Mouse (Mus musculus) megakaryocyte, embryonic 14.5 days (primary cell): ENCODE results near the gene 1700069L16Rik. TPM values are rescaled to one million over a fixed set of nuclear protein-coding genes. Genes with fewer than 3 reads are reported as not detected.

ENCODE experiments used
- H3K27me3 ChIP-seq: replicated peaks from 2 replicates; pipeline ENCODE3; 2012; ENCODE audit warnings: inconsistent platforms
- H3K36me3 ChIP-seq: replicated peaks from 2 replicates; pipeline ENCODE3; 2012; ENCODE audit warnings: low read length, inconsistent platforms, mixed read lengths
- H3K4me1 ChIP-seq: 2 replicates; pipeline ENCODE4 v1.6.1; 2012; ENCODE audit warnings: inconsistent platforms
- H3K4me3 ChIP-seq: replicated peaks from 2 replicates; pipeline ENCODE3; 2012; ENCODE audit warnings: moderate library complexity, mild to moderate bottlenecking, inconsistent platforms
- H3K9me3 ChIP-seq: 2 replicates; pipeline ENCODE4 v1.6.1; 2012; ENCODE audit warnings: inconsistent platforms
- FLI1 ChIP-seq: IDR thresholded peaks from 2 replicates; pipeline ENCODE4 v1.6.1; 2012; ENCODE audit warnings: low read length, inconsistent platforms, mixed read lengths
- GATA1 ChIP-seq: IDR thresholded peaks from 3 replicates; pipeline ENCODE4 v1.6.1; 2012; ENCODE audit warnings: mixed read lengths, low read length, inconsistent platforms, borderline replicate concordance
- polyA plus RNA-seq: library from polyadenylated mRNA; stranded (reverse); fragments of >175 nt; gene quantifications from 2 replicates; pipeline ENCODE4 v1.2.3, GENCODE M21; 2012; ENCODE audit warnings: low replicate concordance; ENCODE audit not compliant: insufficient read depth

1700069L16Rik gene
- polyA plus RNA-seq, 1 experiment: not detected

DNA sequence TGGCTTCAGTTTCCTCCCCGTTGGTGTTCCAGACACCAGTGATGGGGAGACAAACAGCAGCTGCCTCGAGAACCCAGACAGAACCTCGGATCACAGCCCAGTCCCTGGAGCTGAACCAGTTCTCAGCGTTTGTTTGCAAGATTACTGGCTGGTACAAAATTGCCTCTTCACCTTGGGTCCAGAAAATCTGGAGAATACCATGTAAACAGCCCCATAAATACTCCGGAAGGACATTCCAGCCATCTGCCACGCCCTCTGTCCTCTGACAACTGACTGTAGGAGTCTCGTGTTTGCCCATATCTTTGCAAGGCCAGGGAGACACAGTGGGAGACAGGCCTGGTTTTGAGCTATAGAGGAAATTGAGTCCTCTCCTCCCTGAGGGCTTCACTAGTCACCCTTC is 49.7 kb downstream of the 1700069L16Rik start:
- TF ChIP-seq FLI1 (no peak), GATA1 (no peak)
- peaks cover 10% of the 10 kb centered on the region for H3K9me3 ChIP-seq
- peaks cover 6% of the 10 kb centered on the region for H3K4me1 ChIP-seq

DNA sequence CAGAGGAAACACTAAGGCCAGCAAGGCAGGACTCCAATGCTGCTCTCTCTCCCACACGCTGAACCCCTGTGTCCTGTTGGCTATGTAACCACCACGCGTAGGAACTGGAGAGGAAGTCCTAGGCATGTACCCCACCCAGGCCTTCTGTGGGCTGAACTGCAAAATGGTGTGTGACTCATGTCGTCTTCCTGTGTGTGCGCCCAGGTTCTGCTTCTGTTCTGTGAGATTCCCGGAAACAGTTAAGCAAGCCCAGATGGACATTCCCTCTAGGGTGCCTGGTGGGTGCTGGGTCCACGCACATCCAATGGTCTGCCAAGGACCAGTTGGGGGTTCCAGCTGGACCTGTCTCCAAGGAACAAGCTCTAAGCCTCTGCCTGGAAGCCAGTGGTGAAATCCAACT is 52.1 kb downstream of the 1700069L16Rik start:
- Histone ChIP-seq H3K4me3 (peak overlapping the region; percentile 38), H3K36me3 (no peaks in the 10 kb centered on the region), H3K9me3 (peaks cover 10% of the 10 kb centered on the region), H3K4me1 (peaks cover 7% of the 10 kb centered on the region), H3K27me3 (peaks cover 20% of the 10 kb centered on the region)
- no peak for TF ChIP-seq FLI1
- TF ChIP-seq GATA1: no peak

More for the DNA sequence above, 49.7 kb downstream of the 1700069L16Rik start:
- Histone ChIP-seq H3K4me3 (no peak overlapping the region), H3K27me3 (peaks cover 23% of the 10 kb centered on the region), H3K36me3 (no peaks in the 10 kb centered on the region)

DNA sequence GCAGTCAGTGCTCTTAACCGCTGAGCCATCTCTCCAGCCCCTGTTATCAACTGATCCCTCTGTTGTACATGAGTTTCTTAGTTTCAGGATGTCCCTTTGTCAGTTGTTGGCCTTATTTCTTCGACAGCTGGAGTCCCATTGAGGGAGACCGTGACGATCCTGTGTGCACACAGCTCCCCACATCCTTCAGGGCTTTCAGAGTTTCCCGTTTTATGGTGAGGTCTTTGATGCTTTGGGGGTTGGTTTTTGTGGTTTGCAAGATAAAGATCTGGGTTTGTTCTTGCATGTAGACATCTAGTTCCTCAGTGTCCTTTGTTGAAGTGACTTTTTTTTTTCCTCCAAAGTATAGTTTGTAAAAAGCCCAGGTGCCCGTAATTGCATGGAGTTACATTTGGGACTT is 54.0 kb downstream of the 1700069L16Rik start:
- Histone ChIP-seq H3K36me3 (no peaks in the 10 kb centered on the region), H3K4me1 (peaks cover 7% of the 10 kb centered on the region), H3K27me3 (peaks cover 21% of the 10 kb centered on the region), H3K9me3 (peaks cover 17% of the 10 kb centered on the region), H3K4me3 (no peak overlapping the region)
- TF ChIP-seq FLI1 (no peak), GATA1 (no peak)

DNA sequence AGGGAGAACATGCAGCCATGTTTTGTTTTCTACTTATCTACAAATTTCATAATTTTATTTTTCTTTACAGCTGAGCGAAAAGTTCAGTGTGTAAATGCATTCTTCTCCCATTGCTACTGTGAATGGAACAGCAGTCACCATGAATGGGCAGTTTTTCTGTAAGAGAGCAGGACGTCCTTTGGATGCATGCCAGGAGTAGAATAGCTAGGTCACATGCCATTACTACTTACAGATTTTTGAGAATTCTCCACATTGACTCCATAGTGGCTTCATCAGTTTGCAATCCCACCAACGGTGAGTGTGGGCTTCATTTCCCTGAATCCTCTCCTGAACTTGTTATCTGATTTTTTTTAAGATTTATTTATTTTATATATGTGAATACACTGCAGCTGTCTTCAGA is 54.5 kb downstream of the 1700069L16Rik start:
- H3K27me3 ChIP-seq: peaks cover 24% of the 10 kb centered on the region
- peaks cover 7% of the 10 kb centered on the region for H3K4me1 ChIP-seq
- TF ChIP-seq FLI1: no peak
- TF ChIP-seq GATA1: no peak
- peaks cover 17% of the 10 kb centered on the region for H3K9me3 ChIP-seq
- no peak overlapping the region for H3K4me3 ChIP-seq
- H3K36me3 ChIP-seq: no peaks in the 10 kb centered on the region

DNA sequence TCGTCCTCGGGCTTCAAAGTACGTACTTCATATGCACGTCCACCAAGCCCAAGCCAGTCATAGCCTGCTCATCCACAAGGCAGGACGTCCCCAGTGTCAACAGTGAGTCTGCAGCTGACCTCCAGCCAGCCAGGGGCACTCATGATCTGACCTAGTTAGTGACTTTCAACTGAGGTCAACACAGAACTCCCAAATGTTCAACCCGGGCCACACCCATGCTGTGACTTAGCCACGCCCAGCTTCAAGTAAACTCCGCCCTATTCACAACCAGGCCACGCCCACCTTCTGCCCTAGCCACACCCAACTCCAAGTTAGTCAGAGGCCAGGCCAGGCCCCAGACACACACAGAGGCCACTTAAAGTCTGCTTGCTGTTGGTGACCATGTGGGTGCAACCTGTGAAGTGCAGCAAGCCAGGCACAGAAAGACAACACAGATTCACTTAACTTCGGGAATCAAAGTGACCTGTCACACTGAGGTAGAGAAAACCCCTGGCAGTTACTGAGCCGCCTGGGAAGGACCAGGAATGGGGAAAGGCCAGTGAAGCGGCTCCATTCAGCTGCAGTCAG is 59.9 kb downstream of the 1700069L16Rik start:
- Histone ChIP-seq H3K36me3 (no peaks in the 10 kb centered on the region), H3K4me3 (no peak overlapping the region), H3K27me3 (peaks cover 30% of the 10 kb centered on the region), H3K9me3 (peaks cover 31% of the 10 kb centered on the region), H3K4me1 (no peaks in the 10 kb centered on the region)
- TF ChIP-seq FLI1 (no peak), GATA1 (no peak)

DNA sequence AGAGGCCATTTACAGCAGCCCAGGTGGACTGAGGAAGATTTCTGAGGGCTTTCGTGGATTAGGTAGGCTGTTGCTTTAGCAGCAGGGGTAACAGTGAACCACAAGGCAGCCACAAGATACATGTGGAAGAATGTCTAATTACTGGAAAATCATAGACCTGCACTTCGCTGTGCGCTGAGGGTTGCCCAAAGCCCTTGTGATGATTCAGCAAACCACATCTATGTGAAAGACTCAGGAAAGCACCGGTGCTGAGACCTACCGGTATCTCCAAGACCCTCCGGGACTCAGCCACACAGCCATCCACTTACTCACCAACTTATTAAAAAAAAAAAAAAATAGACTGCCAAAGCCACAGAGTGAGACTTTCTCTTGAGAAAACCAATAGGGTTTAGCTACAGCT is 60.4 kb downstream of the 1700069L16Rik start:
- Histone ChIP-seq H3K36me3 (no peaks in the 10 kb centered on the region), H3K9me3 (peaks cover 33% of the 10 kb centered on the region), H3K27me3 (peaks cover 30% of the 10 kb centered on the region), H3K4me1 (no peaks in the 10 kb centered on the region), H3K4me3 (no peak overlapping the region)
- TF ChIP-seq FLI1 (no peak), GATA1 (no peak)

DNA sequence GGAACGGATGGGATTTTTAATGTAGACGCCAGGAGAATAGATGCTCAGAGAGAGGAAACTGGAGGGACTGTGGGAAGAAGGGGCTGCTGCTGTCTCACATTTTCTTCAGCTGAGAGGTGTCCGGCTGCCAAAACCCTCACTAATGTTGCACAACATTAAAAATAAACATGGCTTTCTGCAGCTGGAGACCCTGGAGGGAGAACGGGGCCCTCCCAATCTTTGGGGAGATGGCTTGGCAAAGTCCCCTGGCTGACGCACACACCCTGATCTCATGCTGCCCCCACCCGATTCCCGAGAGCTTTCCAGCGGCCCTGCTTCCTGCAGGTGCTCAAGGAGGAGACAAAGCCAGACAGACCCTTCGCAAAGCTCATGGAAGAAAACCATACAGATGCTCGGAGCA is 63.7 kb downstream of the 1700069L16Rik start:
- H3K9me3 ChIP-seq: peaks cover 17% of the 10 kb centered on the region
- peaks cover 29% of the 10 kb centered on the region for H3K27me3 ChIP-seq
- TF ChIP-seq GATA1 (no peak), FLI1 (no peak)
- H3K4me3 ChIP-seq: no peak overlapping the region
- no peaks in the 10 kb centered on the region for H3K4me1 ChIP-seq
- no peaks in the 10 kb centered on the region for H3K36me3 ChIP-seq

DNA sequence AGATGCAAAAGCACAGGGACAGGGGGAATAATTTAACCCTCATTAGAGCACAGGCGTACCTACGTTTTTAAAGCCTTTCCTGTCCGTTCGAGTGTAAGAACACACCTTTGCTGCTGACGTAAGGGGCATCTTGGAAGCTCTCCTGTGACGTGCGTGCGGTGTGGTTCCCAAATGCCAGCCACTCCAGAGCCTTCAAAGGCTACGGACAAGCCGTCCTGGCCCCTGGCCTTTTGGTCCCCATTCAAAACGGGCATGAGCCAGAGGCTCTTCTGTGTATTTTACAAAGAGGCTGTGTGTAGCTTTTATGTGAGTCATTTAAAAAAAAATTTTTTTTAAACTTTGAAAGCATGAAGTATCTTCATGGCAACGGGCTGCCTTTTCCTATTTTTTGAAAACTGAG is 69.8 kb downstream of the 1700069L16Rik start:
- Histone ChIP-seq H3K9me3 (peaks cover 3% of the 10 kb centered on the region; the same call in 1 of the 2 replicates), H3K4me3 (no peak overlapping the region), H3K36me3 (no peaks in the 10 kb centered on the region), H3K27me3 (peaks cover 37% of the 10 kb centered on the region), H3K4me1 (peaks cover 23% of the 10 kb centered on the region)
- TF ChIP-seq GATA1: no peak
- no peak for TF ChIP-seq FLI1

DNA sequence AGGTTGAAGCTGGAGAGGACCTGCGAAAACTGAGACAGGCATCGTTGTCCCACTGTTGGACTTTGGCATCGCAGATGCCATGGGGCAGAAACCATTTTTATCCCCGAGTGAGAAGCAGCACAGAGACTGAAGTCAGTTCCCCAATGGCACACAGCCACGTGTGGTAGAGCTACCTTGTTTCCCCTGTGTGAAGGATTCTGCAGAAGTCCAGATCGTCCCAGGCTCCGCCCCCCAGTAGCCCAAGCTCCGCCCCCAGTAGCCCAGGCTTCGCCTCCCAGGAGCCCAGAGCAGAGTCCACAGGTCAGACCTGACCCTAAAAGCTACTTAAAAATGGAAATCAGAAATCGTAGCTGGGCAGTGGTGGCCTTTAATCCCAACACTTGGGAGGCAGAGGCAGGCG is 70.4 kb downstream of the 1700069L16Rik start:
- H3K36me3 ChIP-seq: no peaks in the 10 kb centered on the region
- H3K9me3 ChIP-seq: peaks cover under 1% of the 10 kb centered on the region; the same call in 1 of the 2 replicates
- TF ChIP-seq FLI1 (no peak), GATA1 (no peak)
- no peak overlapping the region for H3K4me3 ChIP-seq
- H3K27me3 ChIP-seq: peaks cover 42% of the 10 kb centered on the region
- peaks cover 25% of the 10 kb centered on the region for H3K4me1 ChIP-seq

DNA sequence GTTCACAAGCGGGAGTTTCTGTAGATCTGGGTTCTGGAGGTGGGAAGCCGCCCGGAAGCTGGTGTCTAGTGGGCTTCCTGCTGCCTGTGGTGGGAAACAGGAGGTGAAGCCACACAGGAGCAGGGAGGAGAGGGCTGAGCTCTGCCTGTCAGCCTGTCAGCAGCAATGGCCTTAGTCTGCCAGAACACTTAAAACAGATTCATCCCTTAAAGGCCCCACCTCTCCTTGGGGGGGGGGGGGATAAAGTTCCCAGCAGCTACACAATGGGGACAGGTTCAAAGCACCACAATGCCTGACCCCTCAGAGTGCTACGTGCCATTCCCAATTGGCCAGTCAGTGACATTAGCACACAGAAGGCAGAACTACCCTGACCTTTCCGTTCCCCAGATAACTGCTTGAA is 72.4 kb downstream of the 1700069L16Rik start:
- Histone ChIP-seq H3K27me3 (peaks cover 55% of the 10 kb centered on the region), H3K4me3 (no peak overlapping the region), H3K9me3 (no peaks in the 10 kb centered on the region), H3K36me3 (no peaks in the 10 kb centered on the region), H3K4me1 (peaks cover 34% of the 10 kb centered on the region)
- TF ChIP-seq GATA1: no peak
- no peak for TF ChIP-seq FLI1
